Mouse (Mus musculus) testis, postnatal 14 days (tissue): Measurements from ENCODE around the gene Rhot2.

Experiments used
- DNase-seq: peaks from one replicate; pipeline ENCODE4 v3.0.0; 2021; ENCODE audit warnings: low spot score

Rhot2 gene

DNA sequence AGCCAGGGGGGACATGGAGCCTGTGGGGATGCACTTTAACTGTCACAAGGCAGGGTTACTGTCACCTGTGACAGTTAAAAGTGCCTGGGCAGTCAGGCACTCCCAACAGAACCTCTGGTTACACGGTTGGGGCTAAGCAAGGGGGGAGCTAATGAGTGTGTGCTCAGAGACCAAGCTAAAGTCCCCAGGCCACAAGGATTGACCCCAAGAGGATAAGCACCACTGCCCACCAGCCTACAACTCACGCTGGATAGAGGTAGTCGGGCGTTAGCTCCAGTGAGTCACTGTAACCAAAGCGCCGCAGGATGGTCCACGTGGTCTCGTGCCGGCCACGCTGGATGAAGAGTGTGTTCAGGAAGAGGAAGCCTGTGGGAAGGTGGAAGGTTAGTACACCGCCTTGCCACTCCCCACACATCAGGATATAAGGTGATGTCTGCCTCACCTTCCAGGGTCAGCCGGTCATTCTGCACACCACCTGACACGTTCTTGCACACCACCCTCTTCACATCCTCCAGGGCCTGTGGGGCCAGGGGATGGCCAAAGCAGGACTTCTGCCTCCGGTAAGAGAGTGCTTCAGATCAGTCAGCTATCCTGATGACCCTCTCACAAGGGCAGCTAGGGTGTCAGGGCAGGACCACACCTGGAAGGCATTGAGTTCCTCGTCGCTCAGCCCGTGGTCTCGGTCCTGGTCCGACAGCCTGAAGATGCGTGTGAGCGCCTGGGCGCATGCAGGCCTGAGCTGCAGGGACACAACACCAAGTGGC lies 3.4 kb downstream of the Rhot2 start, which contains the start of gene Gm20683:
Gene Gm20683, minus strand, starts transcription at position 647 of the 764 bp plus-strand sequence.
- no peak for DNase-seq

- no peak for DNase-seq
These were observed 4.1 kb downstream of the Rhot2 start for GRCm38 (mm10) chr17:25840519-25840918.

GRCm38 (mm10) chr17:25839455-25840235 lies 5.0 kb downstream of the Rhot2 start:
- DNase-seq: no peak

GRCm38 (mm10) chr17:25838904-25839303 lies 5.7 kb downstream of the Rhot2 start:
- DNase-seq: no peak

- DNase-seq: no peak
These were observed 7.1 kb downstream of the Rhot2 start for GRCm38 (mm10) chr17:25837533-25837932.

DNA sequence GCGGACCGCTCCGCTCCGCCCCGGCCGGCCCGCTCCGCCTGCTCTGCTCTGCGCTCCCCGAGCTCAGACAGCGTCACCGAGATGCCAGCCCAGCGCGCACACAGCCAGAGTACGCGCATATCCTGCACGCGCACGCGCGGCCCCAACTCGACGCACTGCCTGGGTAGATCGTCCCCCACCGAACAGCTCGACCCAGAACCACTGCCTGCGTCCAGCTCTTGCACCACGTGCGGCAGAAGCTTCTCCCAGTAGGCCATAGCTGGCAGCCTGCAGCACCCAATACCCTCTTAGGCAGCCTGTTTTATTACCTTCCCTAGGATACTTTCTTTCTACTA lies 7.6 kb downstream of the Rhot2 start, which contains the start of gene Rhbdl1:
Gene Rhbdl1, minus strand, starts transcription at position 220 of the 335 bp plus-strand sequence.
- peak; percentile 68 for DNase-seq

GRCm38 (mm10) chr17:25836397-25837075 lies 8.1 kb downstream of the Rhot2 start:
- DNase-seq: no peak

GRCm38 (mm10) chr17:25835816-25836215 lies 8.8 kb downstream of the Rhot2 start:
- DNase-seq: no peak

DNA sequence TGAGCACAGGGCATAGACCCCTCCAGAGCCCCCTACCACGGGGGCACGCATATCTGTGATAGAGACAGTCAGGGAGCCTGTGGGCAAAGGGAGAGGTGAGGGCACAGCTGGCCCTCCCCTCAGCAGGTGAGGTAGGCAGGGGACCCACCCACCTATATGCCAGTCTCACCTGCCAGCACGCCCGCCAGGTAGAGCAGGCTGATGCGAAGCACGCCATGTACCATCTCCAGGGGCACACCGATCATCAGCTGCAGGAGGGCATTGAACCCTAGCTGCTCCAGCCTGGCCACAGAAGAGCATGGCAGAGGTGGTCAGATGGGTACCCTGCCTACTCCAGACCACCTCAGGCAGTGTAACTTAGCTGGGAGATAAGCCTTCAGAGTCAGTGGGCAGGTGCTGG lies 9.3 kb downstream of the Rhot2 start:
- no peak for DNase-seq

- no peak for DNase-seq
These were observed 9.9 kb downstream of the Rhot2 start for GRCm38 (mm10) chr17:25834595-25835222.

- no peak for DNase-seq
These were observed 10.6 kb downstream of the Rhot2 start for GRCm38 (mm10) chr17:25833961-25834594.

- DNase-seq: peak; percentile 90
These were observed 11.4 kb downstream of the Rhot2 start, which contains the start of gene Stub1 for GRCm38 (mm10) chr17:25833291-25833663. Gene Stub1 (minus strand): TSS chr17:25833404.

- DNase-seq: peak; percentile 99
These were observed 12.0 kb downstream of the Rhot2 start for GRCm38 (mm10) chr17:25832436-25833290.

GRCm38 (mm10) chr17:25831451-25832281 lies 13.0 kb downstream of the Rhot2 start:
- no peak for DNase-seq

DNA sequence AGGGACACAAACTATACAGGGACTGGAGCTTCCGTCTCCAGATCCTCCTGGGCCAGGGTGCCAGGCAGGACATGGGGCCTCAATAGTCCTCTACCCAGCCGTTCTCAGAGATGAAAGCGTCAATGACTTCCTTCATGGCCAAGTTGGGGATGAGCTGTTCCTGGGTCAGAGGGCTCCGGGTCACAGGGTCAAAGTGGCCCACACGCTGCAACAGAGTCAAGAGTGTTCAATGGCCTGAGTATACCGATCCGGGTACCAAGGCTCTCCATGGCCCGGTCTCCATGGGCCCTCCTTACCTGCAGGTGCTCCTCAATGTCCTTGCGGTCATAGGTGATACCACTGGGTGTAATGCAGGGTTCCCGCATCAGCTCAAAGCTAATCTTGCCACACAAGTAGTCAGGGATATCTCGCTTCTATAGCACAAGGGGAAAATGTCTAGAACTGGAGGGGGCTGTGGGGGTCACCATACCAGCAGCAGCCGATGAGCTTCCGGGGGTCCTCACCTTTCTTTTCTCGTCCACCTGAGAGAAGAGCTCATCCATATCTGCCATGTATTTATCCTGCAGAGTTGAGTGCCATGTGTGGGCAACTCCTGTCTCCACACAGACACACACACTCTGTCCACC lies 13.7 kb downstream of the Rhot2 start:
- no peak for DNase-seq

DNA sequence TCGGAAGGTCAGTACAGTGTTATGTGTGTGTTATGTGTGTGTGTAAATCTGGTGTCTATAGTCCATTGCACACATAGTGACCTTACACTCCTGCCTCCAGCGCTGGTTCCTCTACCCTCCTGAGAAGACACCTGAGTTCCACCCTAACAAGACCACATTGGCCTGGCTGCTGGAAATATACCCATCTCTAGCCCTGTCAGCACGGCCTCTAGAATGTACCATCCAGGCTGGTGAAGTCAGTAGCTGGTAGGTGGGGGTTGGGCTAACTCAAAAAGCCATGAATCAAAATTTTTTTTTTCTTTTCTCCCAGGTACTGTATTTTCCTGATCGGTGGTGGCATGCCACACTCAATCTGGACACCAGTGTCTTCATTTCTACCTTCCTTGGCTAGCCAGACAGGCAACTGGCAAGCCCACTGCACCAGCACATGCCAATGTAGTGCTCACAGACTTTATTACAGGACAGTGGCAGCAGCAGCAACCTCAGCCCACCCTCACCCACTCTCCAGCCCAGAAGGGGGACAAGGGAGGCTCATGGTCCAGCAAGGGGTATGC lies 14.4 kb downstream of the Rhot2 start:
- no peak for DNase-seq

GRCm38 (mm10) chr17:25829558-25830017 lies 15.1 kb downstream of the Rhot2 start:
- no peak for DNase-seq

- DNase-seq: peak; percentile 72
These were observed 15.7 kb downstream of the Rhot2 start, which contains the start of gene Jmjd8 for GRCm38 (mm10) chr17:25828712-25829557. Gene Jmjd8 (plus strand): TSS chr17:25828867.
